In the genomic region with DNA sequence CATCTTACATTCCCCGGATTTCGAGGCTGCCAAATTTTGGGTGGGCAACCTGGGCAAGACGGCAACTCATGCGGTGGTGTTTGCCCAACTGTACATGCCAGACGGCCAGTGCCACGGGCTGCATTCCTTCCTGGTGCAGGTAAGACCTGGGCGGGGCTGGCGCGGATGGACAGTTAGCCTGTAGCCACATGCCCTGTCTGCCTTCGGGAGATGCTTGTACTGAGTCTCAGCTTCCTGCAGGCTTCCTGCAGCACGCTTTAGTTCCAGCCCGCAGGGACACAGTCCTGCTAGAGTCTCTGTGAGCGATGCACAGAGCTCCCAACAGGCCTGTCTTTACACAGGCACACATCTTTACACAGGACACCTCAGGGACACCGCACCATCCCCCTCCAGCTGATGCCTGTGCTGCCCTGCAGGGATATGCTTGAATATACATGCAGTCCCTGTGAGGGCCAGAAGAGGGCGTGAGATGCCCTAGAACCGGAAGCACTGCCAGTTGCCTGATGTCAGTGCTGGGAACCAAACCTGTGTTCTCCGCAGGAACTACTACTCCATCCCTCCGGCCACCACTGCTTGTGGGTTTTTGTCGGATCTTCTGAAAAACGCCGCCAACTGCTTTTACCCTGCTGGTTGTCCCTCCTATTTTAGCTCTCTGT, we compare ENCODE assay signal across 12 mouse cellular contexts. TPM values are rescaled to one million over a fixed set of nuclear protein-coding genes. Genes with fewer than 3 reads are reported as not detected.
DNase-seq lines count a peak whose midpoint lies in the region; ATAC-seq and TF ChIP-seq lines count a peak whose summit lies in the region.
"Had no signal": no experiment of that assay in that cellular context is flagged by ENCODE, and none has a peak within 500 bp of the region (broad histone marks: within the 10 kb centered on the region; RNA-seq: fewer than 3 reads in every experiment).

No protein-coding gene starts in this region.

- no peak overlapping the region for H3K4me3 ChIP-seq in forebrain, postnatal 0 days (ENCODE audit: low read depth, low read length)
- no peak overlapping the region for H3K4me3 ChIP-seq in forebrain, embryonic 14.5 days (ENCODE audit: low read depth, low read length)
- H3K4me3 ChIP-seq in lung, embryonic 14.5 days (ENCODE audit: low read depth, low read length) = no peak overlapping the region
- H3K4me3 ChIP-seq: myocyte had no signal

- no peak overlapping the region for H3K27ac ChIP-seq in forebrain, postnatal 0 days (ENCODE audit: low read depth, low read length)
- H3K27ac ChIP-seq in forebrain, embryonic 14.5 days (ENCODE audit: low read depth, low read length) = no peak overlapping the region
- no peak overlapping the region for H3K27ac ChIP-seq in lung, embryonic 14.5 days (ENCODE audit: low read depth)

- H3K9me3 ChIP-seq in forebrain, postnatal 0 days (ENCODE audit: low read length) = no peaks in the 10 kb centered on the region
- no peaks in the 10 kb centered on the region for H3K9me3 ChIP-seq in forebrain, embryonic 14.5 days (replicated peaks; ENCODE audit: control insufficient read depth, low read length)
- no peaks in the 10 kb centered on the region for H3K9me3 ChIP-seq in lung, embryonic 14.5 days (ENCODE audit: low read depth, low read length)

- H3K9ac ChIP-seq in forebrain, postnatal 0 days = no peak overlapping the region
- no peak overlapping the region for H3K9ac ChIP-seq in forebrain, embryonic 14.5 days (ENCODE audit: low read length)
- H3K9ac ChIP-seq in lung, embryonic 14.5 days = no peak overlapping the region

- no peak for DNase-seq in forebrain, postnatal 0 days
- no peak for DNase-seq in forebrain, embryonic 14.5 days (ENCODE audit: low spot score)
- no peak for DNase-seq in lung, embryonic 14.5 days
- DNase-seq in lung, postnatal 36 days = no peak
- DNase-seq in ES-CJ7 (ENCODE audit: low read depth, low spot score) = peak; percentile 77
- DNase-seq in right cerebral cortex, postnatal 10 days (ENCODE audit: low spot score in 2 of 2) = no peak
- DNase-seq in spleen, postnatal 14 days (ENCODE audit: low spot score in 2 of 2) = no peak
- DNase-seq: cerebellum, adult 9-10 months; heart, postnatal 14 days; left cerebral cortex, postnatal 4 days had no signal

- WGBS in forebrain, postnatal 0 days = 86% methylated on average over 21 of the region's 21 CpGs
- WGBS in forebrain, embryonic 14.5 days = 85% methylated on average over 21 of the region's 21 CpGs
- 78% methylated on average over 21 of the region's 21 CpGs for WGBS in lung, embryonic 14.5 days

- H3K27me3 ChIP-seq in forebrain, postnatal 0 days (ENCODE audit: insufficient read depth, low read length) = no peaks in the 10 kb centered on the region
- no peaks in the 10 kb centered on the region for H3K27me3 ChIP-seq in forebrain, embryonic 14.5 days (replicated peaks; ENCODE audit: control insufficient read depth, insufficient read depth, low read length)
- H3K27me3 ChIP-seq in lung, embryonic 14.5 days (ENCODE audit: insufficient read depth, low read length) = no peaks in the 10 kb centered on the region

- ATAC-seq in forebrain, postnatal 0 days = no peak
- no peak for ATAC-seq in forebrain, embryonic 14.5 days
- no peak for ATAC-seq in lung, embryonic 14.5 days (ENCODE audit: insufficient read depth)
- ATAC-seq in megakaryocyte, adult 5-6 weeks (ENCODE audit: poor library complexity, severe bottlenecking) = peak; percentile 33; the same call in 1 of the 2 replicates

- H3K4me2 ChIP-seq in forebrain, postnatal 0 days (ENCODE audit: low read depth) = no peak overlapping the region
- H3K4me2 ChIP-seq in forebrain, embryonic 14.5 days (ENCODE audit: low read length) = no peak overlapping the region
- no peak overlapping the region for H3K4me2 ChIP-seq in lung, embryonic 14.5 days

- H3K36me3 ChIP-seq in forebrain, postnatal 0 days (ENCODE audit: insufficient read depth) = peaks cover 74% of the 10 kb centered on the region
- peaks cover 71% of the 10 kb centered on the region for H3K36me3 ChIP-seq in forebrain, embryonic 14.5 days (ENCODE audit: control insufficient read depth, insufficient read depth, low read length)
- H3K36me3 ChIP-seq in lung, embryonic 14.5 days (ENCODE audit: insufficient read depth) = peaks cover 36% of the 10 kb centered on the region

- H3K4me1 ChIP-seq in forebrain, postnatal 0 days (ENCODE audit: insufficient read depth) = no peaks in the 10 kb centered on the region
- no peaks in the 10 kb centered on the region for H3K4me1 ChIP-seq in forebrain, embryonic 14.5 days (ENCODE audit: control insufficient read depth, insufficient read depth, low read length)
- H3K4me1 ChIP-seq in lung, embryonic 14.5 days (ENCODE audit: insufficient read depth) = no peaks in the 10 kb centered on the region

- TF ChIP-seq CTCF in forebrain, postnatal 0 days (IDR thresholded peaks at IDR 0.05; ENCODE audit: low read depth) = peak; percentile 54
- TF ChIP-seq CTCF in lung, embryonic 14.5 days (IDR thresholded peaks at IDR 0.05; ENCODE audit: low read depth) = peak; percentile 40

RNA-seq across cellular contexts. Expression of a gene that starts 9.4 kb away (rescaled TPM):
- 18.3 and 32.1 TPM in 2 replicates for total RNA-seq in forebrain, postnatal 0 days (2014; rRNA removed)
- polyA plus RNA-seq in forebrain, postnatal 0 days (2015; fragmentation: Nextera tagmentation; extraction: Ambion mirVana) = 12.5 and 13.4 TPM in 2 replicates
- polyA plus RNA-seq in forebrain, embryonic 14.5 days (2014; fragmentation: Nextera tagmentation; extraction: Ambion mirVana) = 14.5 and 15.2 TPM in 2 replicates
- 13.8 and 13.9 TPM in 2 replicates for polyA plus RNA-seq in lung, embryonic 14.5 days (2014; fragmentation: Nextera tagmentation; extraction: Ambion mirVana)
- 54.4 and 64.0 TPM in 2 replicates for total RNA-seq in megakaryocyte, adult 5-6 weeks (2015)
- 64.0 and 74.3 TPM in 2 replicates for total RNA-seq in megakaryocyte, adult 5-6 weeks (2017)

RNA-seq across cellular contexts. Expression of a gene that starts 17.3 kb away (rescaled TPM):
- total RNA-seq in forebrain, postnatal 0 days (2014; rRNA removed) = 10.6 and 12.3 TPM in 2 replicates
- 2.7 and 3.5 TPM in 2 replicates for polyA plus RNA-seq in forebrain, postnatal 0 days (2015; fragmentation: Nextera tagmentation; extraction: Ambion mirVana)
- polyA plus RNA-seq in forebrain, embryonic 14.5 days (2014; fragmentation: Nextera tagmentation; extraction: Ambion mirVana) = 6.1 and 8.3 TPM in 2 replicates
- polyA plus RNA-seq in lung, embryonic 14.5 days (2014; fragmentation: Nextera tagmentation; extraction: Ambion mirVana) = 8.8 and 9.3 TPM in 2 replicates
- 4.4 and 6.1 TPM in 2 replicates for total RNA-seq in megakaryocyte, adult 5-6 weeks (2015)
- 5.7 and 7.7 TPM in 2 replicates for total RNA-seq in megakaryocyte, adult 5-6 weeks (2017)
